Mouse (Mus musculus) lung, postnatal 14 days (tissue): Measurements from ENCODE around the gene Vmn1r82.

Experiments
- DNase-seq: peaks from one replicate; pipeline ENCODE4 v3.0.0; 2021

The Vmn1r82 gene

DNA sequence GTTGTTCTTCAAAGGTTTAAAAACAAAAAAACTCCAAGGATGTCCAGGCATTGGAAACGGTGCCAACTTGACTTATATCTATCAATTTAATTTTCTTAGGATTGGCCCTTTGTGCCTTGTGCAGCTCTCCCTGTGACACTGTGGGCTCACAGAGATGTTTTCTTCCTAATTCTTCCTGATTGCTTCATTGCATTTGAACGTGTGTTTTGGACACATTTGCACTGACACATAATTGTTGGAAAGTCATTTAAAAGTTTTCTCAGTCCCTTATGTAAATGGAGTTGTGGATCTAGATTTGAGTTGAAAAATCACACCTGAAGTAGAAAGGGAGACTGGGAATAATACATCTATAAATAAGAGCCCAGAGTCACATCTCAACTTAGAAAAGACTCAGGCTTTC is at the start of gene Vmn1r82:
Gene Vmn1r82, plus strand, starts transcription at position 301 of the 400 bp plus-strand sequence.
- DNase-seq = no peak

DNA sequence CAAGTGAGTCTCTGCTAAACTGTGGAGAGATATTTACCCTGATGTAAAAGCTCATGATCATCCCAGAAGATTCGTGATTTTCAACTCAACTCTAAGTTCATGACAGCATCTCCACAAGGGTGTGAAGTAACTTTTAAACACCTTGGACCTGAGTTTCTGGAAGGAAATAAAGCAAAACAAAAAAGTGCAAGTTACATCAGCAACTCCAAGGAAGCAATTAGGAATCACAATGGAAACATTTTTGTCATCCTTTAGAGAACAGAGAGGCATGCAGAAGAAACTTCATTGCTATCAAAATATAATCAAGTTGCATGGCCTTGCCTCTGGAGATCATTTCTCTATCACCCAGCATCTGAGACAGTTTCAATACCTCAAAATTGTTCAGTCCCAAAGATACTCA is 32.1 kb upstream of the Vmn1r82 start, which contains the start of gene Vmn1r81:
Gene Vmn1r81, minus strand, starts transcription at position 101 of the 400 bp plus-strand sequence.
- DNase-seq = no peak

DNA sequence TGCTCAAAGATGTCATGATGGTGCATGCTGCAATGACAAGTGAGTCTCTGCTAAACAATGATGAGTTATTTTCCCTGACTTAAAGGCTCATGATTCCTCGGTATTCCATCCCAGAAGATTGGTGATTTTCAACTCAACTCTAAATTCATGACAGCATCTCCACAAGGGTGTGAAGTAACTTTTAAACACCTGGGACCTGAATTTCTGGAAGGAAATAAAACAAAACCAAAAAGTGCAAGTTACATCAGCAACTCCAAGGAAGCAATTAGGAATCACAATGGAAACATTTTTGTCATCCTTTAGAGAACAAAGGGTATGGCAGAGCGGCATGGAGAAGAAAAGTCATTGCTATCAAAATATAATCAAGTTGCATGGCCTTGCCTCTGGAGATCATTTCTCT is 29.2 kb downstream of the Vmn1r82 start, which contains the start of gene Vmn1r83:
Gene Vmn1r83, minus strand, starts transcription at position 101 of the 400 bp plus-strand sequence.
- no peak for DNase-seq
